Mouse (Mus musculus): ENCODE results near the gene Chchd6. TPM values are rescaled to one million over a fixed set of nuclear protein-coding genes. Genes with fewer than 3 reads are reported as not detected.

Gene Chchd6
- polyA plus RNA-seq, 1 experiment from 2014 or later, result 57.2 TPM

GRCm38 (mm10) chr6:89499961-89500360, 95.5 kb downstream of the Chchd6 start:
- H3K9ac ChIP-seq (ENCODE audit: low read depth, low read length), result no peak overlapping the region
- H3K4me3 ChIP-seq (replicated peaks; ENCODE audit: low read depth, low read length), result no peak overlapping the region
- WGBS, result 95% methylated on average over 1 of the region's 1 CpGs
- no peak overlapping the region for H3K4me2 ChIP-seq (ENCODE audit: low read length)
- H3K9me3 ChIP-seq (replicated peaks; ENCODE audit: low read length), result no peaks in the 10 kb centered on the region
- H3K27me3 ChIP-seq (ENCODE audit: insufficient read depth, low read length), result no peaks in the 10 kb centered on the region
- no peak for ATAC-seq (replicated peaks; ENCODE audit: low FRiP score, low read depth)
- H3K36me3 ChIP-seq (ENCODE audit: insufficient read depth, low read length), result no peaks in the 10 kb centered on the region
- no peak overlapping the region for H3K27ac ChIP-seq
- DNase-seq (ENCODE audit: low spot score), result no peak
- no peak for TF ChIP-seq CTCF (IDR thresholded peaks at IDR 0.05; ENCODE audit: low read depth)
- no peaks in the 10 kb centered on the region for H3K4me1 ChIP-seq (replicated peaks; ENCODE audit: insufficient read depth, low read length)

GRCm38 (mm10) chr6:89498764-89499516, 96.5 kb downstream of the Chchd6 start:
- TF ChIP-seq CTCF (IDR thresholded peaks at IDR 0.05; ENCODE audit: low read depth), result peak; percentile 19; the same call in 1 of the 2 replicates
- Histone ChIP-seq H3K4me2 (ENCODE audit: low read length) (no peak overlapping the region), H3K27me3 (ENCODE audit: insufficient read depth, low read length) (no peaks in the 10 kb centered on the region), H3K4me1 (replicated peaks; ENCODE audit: insufficient read depth, low read length) (no peaks in the 10 kb centered on the region), H3K9ac (ENCODE audit: low read depth, low read length) (no peak overlapping the region), H3K36me3 (ENCODE audit: insufficient read depth, low read length) (no peaks in the 10 kb centered on the region), H3K4me3 (replicated peaks; ENCODE audit: low read depth, low read length) (no peak overlapping the region), H3K27ac (no peak overlapping the region), H3K9me3 (replicated peaks; ENCODE audit: low read length) (no peaks in the 10 kb centered on the region)
- whole genome bisulfite sequencing, result 49% methylated on average over 6 of the region's 6 CpGs
- ATAC-seq (replicated peaks; ENCODE audit: low FRiP score, low read depth), result no peak
- DNase-seq (ENCODE audit: low spot score), result peak; percentile 35

- no peak for TF ChIP-seq CTCF (IDR thresholded peaks at IDR 0.05; ENCODE audit: low read depth)
- WGBS, result 81% methylated on average over 1 of the region's 1 CpGs
- Histone ChIP-seq H3K4me3 (replicated peaks; ENCODE audit: low read depth, low read length) (no peak overlapping the region), H3K4me2 (ENCODE audit: low read length) (no peak overlapping the region), H3K9ac (ENCODE audit: low read depth, low read length) (no peak overlapping the region), H3K36me3 (ENCODE audit: insufficient read depth, low read length) (no peaks in the 10 kb centered on the region), H3K27me3 (ENCODE audit: insufficient read depth, low read length) (no peaks in the 10 kb centered on the region), H3K9me3 (replicated peaks; ENCODE audit: low read length) (no peaks in the 10 kb centered on the region), H3K27ac (no peak overlapping the region), H3K4me1 (replicated peaks; ENCODE audit: insufficient read depth, low read length) (no peaks in the 10 kb centered on the region)
- DNase-seq (ENCODE audit: low spot score) (no peak), ATAC-seq (replicated peaks; ENCODE audit: low FRiP score, low read depth) (no peak)
These were observed 98.5 kb downstream of the Chchd6 start for GRCm38 (mm10) chr6:89496916-89497315.

- WGBS, result 74% methylated on average over 4 of the region's 4 CpGs
- no peak for TF ChIP-seq CTCF (IDR thresholded peaks at IDR 0.05; ENCODE audit: low read depth)
- no peaks in the 10 kb centered on the region for H3K4me1 ChIP-seq (replicated peaks; ENCODE audit: insufficient read depth, low read length)
These were observed 103.1 kb downstream of the Chchd6 start for GRCm38 (mm10) chr6:89492368-89492767.

GRCm38 (mm10) chr6:89490369-89490768, 105.1 kb downstream of the Chchd6 start:
- Histone ChIP-seq H3K4me1 (replicated peaks; ENCODE audit: insufficient read depth, low read length) (no peaks in the 10 kb centered on the region), H3K4me3 (replicated peaks; ENCODE audit: low read depth, low read length) (no peak overlapping the region), H3K4me2 (ENCODE audit: low read length) (no peak overlapping the region), H3K27ac (no peak overlapping the region), H3K36me3 (ENCODE audit: insufficient read depth, low read length) (no peaks in the 10 kb centered on the region), H3K9me3 (replicated peaks; ENCODE audit: low read length) (no peaks in the 10 kb centered on the region), H3K27me3 (ENCODE audit: insufficient read depth, low read length) (no peaks in the 10 kb centered on the region), H3K9ac (ENCODE audit: low read depth, low read length) (no peak overlapping the region)
- ATAC-seq (replicated peaks; ENCODE audit: low FRiP score, low read depth) (no peak), DNase-seq (ENCODE audit: low spot score) (no peak)
- 85% methylated on average over 3 of the region's 3 CpGs for WGBS
- no peak for TF ChIP-seq CTCF (IDR thresholded peaks at IDR 0.05; ENCODE audit: low read depth)

More at GRCm38 (mm10) chr6:89492368-89492767, 103.1 kb downstream of the Chchd6 start:
- H3K4me3 ChIP-seq (replicated peaks; ENCODE audit: low read depth, low read length), result no peak overlapping the region
- ATAC-seq (replicated peaks; ENCODE audit: low FRiP score, low read depth), result no peak
- no peaks in the 10 kb centered on the region for H3K9me3 ChIP-seq (replicated peaks; ENCODE audit: low read length)
- H3K9ac ChIP-seq (ENCODE audit: low read depth, low read length), result no peak overlapping the region
- no peak overlapping the region for H3K4me2 ChIP-seq (ENCODE audit: low read length)
- no peaks in the 10 kb centered on the region for H3K27me3 ChIP-seq (ENCODE audit: insufficient read depth, low read length)
- DNase-seq (ENCODE audit: low spot score), result no peak
- no peak overlapping the region for H3K27ac ChIP-seq
- H3K36me3 ChIP-seq (ENCODE audit: insufficient read depth, low read length), result no peaks in the 10 kb centered on the region

- 83% methylated on average over 1 of the region's 1 CpGs for WGBS
- no peak for ATAC-seq (replicated peaks; ENCODE audit: low FRiP score, low read depth)
These were observed 105.9 kb downstream of the Chchd6 start for GRCm38 (mm10) chr6:89489533-89489932.

More at GRCm38 (mm10) chr6:89489533-89489932, 105.9 kb downstream of the Chchd6 start:
- Histone ChIP-seq H3K36me3 (ENCODE audit: insufficient read depth, low read length) (no peaks in the 10 kb centered on the region), H3K9ac (ENCODE audit: low read depth, low read length) (no peak overlapping the region), H3K4me3 (replicated peaks; ENCODE audit: low read depth, low read length) (no peak overlapping the region), H3K27ac (no peak overlapping the region), H3K27me3 (ENCODE audit: insufficient read depth, low read length) (no peaks in the 10 kb centered on the region), H3K4me1 (replicated peaks; ENCODE audit: insufficient read depth, low read length) (no peaks in the 10 kb centered on the region), H3K4me2 (ENCODE audit: low read length) (no peak overlapping the region), H3K9me3 (replicated peaks; ENCODE audit: low read length) (no peaks in the 10 kb centered on the region)
- DNase-seq (ENCODE audit: low spot score), result no peak
- no peak for TF ChIP-seq CTCF (IDR thresholded peaks at IDR 0.05; ENCODE audit: low read depth)

All from kidney, postnatal 0 days (tissue).